Mouse (Mus musculus) heart, embryonic 14.5 days (tissue): ENCODE measurements at regions not wholly inside any gene's neighbourhood (a gene's known extent, or its start where the extent isn't known, plus 50 kb on each side); places are given as distances from the start of the nearest gene placed in this dataset.

ENCODE experiments used
- ATAC-seq: fragments of 200-750 bp; cut with Nextera tagmentation; 2 replicates; pipeline ENCODE4 v1.8.0; 2017; ENCODE audit warnings: low read depth, moderate TSS enrichment; ENCODE audit not compliant: insufficient number of reproducible peaks, insufficient read depth, low FRiP score
- H3K27ac ChIP-seq, 2 experiments: fragments of 200-500 bp in 1 of 2; fragments of 300-500 bp in 1 of 2; sonication (generic) in 1 of 2; replicated peaks in 1 of 2; 2 replicates each; pipeline ENCODE4 v1.5.1; 2012 to 2014; ENCODE audit warnings: low read depth in 2 of 2, low read length in 2 of 2, control low read depth in 1 of 2, mild to moderate bottlenecking in 1 of 2, mixed read lengths in 1 of 2; ENCODE audit not compliant: control insufficient read depth in 1 of 2, insufficient read depth in 1 of 2
- H3K27me3 ChIP-seq: fragments of 300-500 bp; sonication (generic); 2 replicates; pipeline ENCODE4 v1.6.1; 2014; ENCODE audit warnings: mild to moderate bottlenecking, low read length, control low read depth; ENCODE audit not compliant: control insufficient read depth, insufficient read depth
- H3K36me3 ChIP-seq: fragments of 300-500 bp; sonication (generic); 2 replicates; pipeline ENCODE4 v1.6.1; 2014; ENCODE audit warnings: mild to moderate bottlenecking, control low read depth, low read length, mixed read lengths; ENCODE audit not compliant: control insufficient read depth, insufficient read depth
- H3K4me1 ChIP-seq, 2 experiments: fragments of 200-500 bp in 1 of 2; fragments of 300-500 bp in 1 of 2; sonication (generic) in 1 of 2; 2 replicates each; pipeline ENCODE4 v1.6.1; 2012 to 2014; ENCODE audit warnings: low read length in 2 of 2, control low read depth in 1 of 2, mixed read lengths in 1 of 2; ENCODE audit not compliant: control insufficient read depth in 2 of 2, insufficient read depth in 2 of 2
- H3K4me2 ChIP-seq: fragments of 300-500 bp; sonication (generic); 2 replicates; pipeline ENCODE4 v1.6.1; 2014; ENCODE audit warnings: mild to moderate bottlenecking, low read length
- H3K4me3 ChIP-seq, 2 experiments: fragments of 200-500 bp in 1 of 2; fragments of 300-500 bp in 1 of 2; sonication (generic) in 1 of 2; 2 replicates each; pipeline ENCODE4 v1.5.1; 2012 to 2014; ENCODE audit warnings: low read length in 2 of 2, mild to moderate bottlenecking in 2 of 2, control low read depth in 1 of 2, low read depth in 1 of 2, moderate library complexity in 1 of 2; ENCODE audit not compliant: control insufficient read depth in 1 of 2, insufficient read depth in 1 of 2
- H3K9ac ChIP-seq: fragments of 300-500 bp; sonication (generic); 2 replicates; pipeline ENCODE4 v1.6.1; 2014; ENCODE audit warnings: mild to moderate bottlenecking, low read length
- H3K9me3 ChIP-seq: fragments of 300-500 bp; sonication (generic); 2 replicates; pipeline ENCODE4 v1.6.1; 2016; ENCODE audit warnings: low read length, control low read depth; ENCODE audit not compliant: control insufficient read depth
- WGBS: fragments of 180-500 bp; shearing (Covaris S2); extraction: QIAGEN DNeasy Blood & Tissue Kit; methylation state at CpG from one replicate; pipeline ENCODE4 v1.1.7; 2014; 5-methylcytosine and 5-hydroxymethylcytosine counted together

GRCm38 (mm10) chr16:12772535-12772934 lies 336.9 kb upstream of the Ercc4 start:
- no peak overlapping the region for H3K27ac ChIP-seq
- H3K9ac ChIP-seq = no peak overlapping the region
- no peak overlapping the region for H3K4me2 ChIP-seq
- 84% methylated on average over 5 of the region's 5 CpGs for WGBS
- H3K4me1 ChIP-seq = no peaks in the 10 kb centered on the region
- H3K27me3 ChIP-seq = no peaks in the 10 kb centered on the region
- H3K36me3 ChIP-seq = no peaks in the 10 kb centered on the region
- no peak for ATAC-seq
- H3K9me3 ChIP-seq = no peaks in the 10 kb centered on the region
- H3K4me3 ChIP-seq = no peak overlapping the region

- H3K9ac ChIP-seq = no peak overlapping the region
- no peak overlapping the region for H3K4me3 ChIP-seq
- H3K27me3 ChIP-seq = no peaks in the 10 kb centered on the region
- H3K9me3 ChIP-seq = 0 out of 2 replicates have a peak, but pooled peaks cover 3% of the 10 kb centered on the region
- H3K36me3 ChIP-seq = no peaks in the 10 kb centered on the region
- WGBS = 75% methylated on average over 2 of the region's 2 CpGs
- no peaks in the 10 kb centered on the region for H3K4me1 ChIP-seq
- no peak overlapping the region for H3K4me2 ChIP-seq
- ATAC-seq = no peak
- no peak overlapping the region for H3K27ac ChIP-seq
These were observed 333.6 kb upstream of the Ercc4 start for GRCm38 (mm10) chr16:12775876-12776275.

- Histone ChIP-seq H3K4me1 (no peaks in the 10 kb centered on the region), H3K27me3 (no peaks in the 10 kb centered on the region), H3K4me2 (no peak overlapping the region), H3K36me3 (no peaks in the 10 kb centered on the region), H3K27ac (no peak overlapping the region), H3K4me3 (no peak overlapping the region), H3K9ac (no peak overlapping the region), H3K9me3 (0 out of 2 replicates have a peak, but pooled peaks cover 3% of the 10 kb centered on the region)
- no peak for ATAC-seq
- 81% methylated on average over 3 of the region's 3 CpGs for WGBS
These were observed 330.4 kb upstream of the Ercc4 start for GRCm38 (mm10) chr16:12779079-12779478.

- Histone ChIP-seq H3K9me3 (0 out of 2 replicates have a peak, but pooled peaks cover 3% of the 10 kb centered on the region), H3K4me3 (no peak overlapping the region), H3K4me1 (no peaks in the 10 kb centered on the region), H3K27me3 (no peaks in the 10 kb centered on the region), H3K9ac (no peak overlapping the region), H3K27ac (no peak overlapping the region), H3K36me3 (no peaks in the 10 kb centered on the region), H3K4me2 (no peak overlapping the region)
- ATAC-seq = no peak
- WGBS = 74% methylated on average over 3 of the region's 3 CpGs
These were observed 328.8 kb upstream of the Ercc4 start for GRCm38 (mm10) chr16:12780635-12781034.

GRCm38 (mm10) chr16:12785828-12786227 lies 323.7 kb upstream of the Ercc4 start:
- Histone ChIP-seq H3K4me1 (no peaks in the 10 kb centered on the region), H3K9ac (no peak overlapping the region), H3K27ac (no peak overlapping the region), H3K27me3 (no peaks in the 10 kb centered on the region), H3K36me3 (no peaks in the 10 kb centered on the region), H3K4me2 (no peak overlapping the region), H3K4me3 (no peak overlapping the region), H3K9me3 (no peaks in the 10 kb centered on the region)
- 57% methylated on average over 1 of the region's 1 CpGs for WGBS
- ATAC-seq = no peak

GRCm38 (mm10) chr16:12798523-12798922 lies 311.0 kb upstream of the Ercc4 start:
- H3K4me1 ChIP-seq = no peaks in the 10 kb centered on the region
- no peak overlapping the region for H3K4me3 ChIP-seq
- no peak for ATAC-seq
- 71% methylated on average over 2 of the region's 2 CpGs for WGBS
- H3K36me3 ChIP-seq = no peaks in the 10 kb centered on the region
- no peak overlapping the region for H3K9ac ChIP-seq
- H3K9me3 ChIP-seq = no peaks in the 10 kb centered on the region
- no peak overlapping the region for H3K4me2 ChIP-seq
- no peak overlapping the region for H3K27ac ChIP-seq
- H3K27me3 ChIP-seq = no peaks in the 10 kb centered on the region

GRCm38 (mm10) chr16:12800181-12800580 lies 309.3 kb upstream of the Ercc4 start:
- 73% methylated on average over 1 of the region's 1 CpGs for WGBS
- H3K36me3 ChIP-seq = no peaks in the 10 kb centered on the region
- no peaks in the 10 kb centered on the region for H3K4me1 ChIP-seq
- H3K27me3 ChIP-seq = no peaks in the 10 kb centered on the region
- ATAC-seq = no peak
- no peaks in the 10 kb centered on the region for H3K9me3 ChIP-seq
- H3K27ac ChIP-seq = no peak overlapping the region
- H3K4me2 ChIP-seq = no peak overlapping the region
- no peak overlapping the region for H3K9ac ChIP-seq
- no peak overlapping the region for H3K4me3 ChIP-seq

GRCm38 (mm10) chr16:12802651-12803050 lies 306.8 kb upstream of the Ercc4 start:
- Histone ChIP-seq H3K9ac (no peak overlapping the region), H3K4me3 (no peak overlapping the region), H3K9me3 (no peaks in the 10 kb centered on the region), H3K4me1 (no peaks in the 10 kb centered on the region), H3K4me2 (no peak overlapping the region), H3K36me3 (no peaks in the 10 kb centered on the region), H3K27ac (no peak overlapping the region), H3K27me3 (no peaks in the 10 kb centered on the region)
- no peak for ATAC-seq
- 65% methylated on average over 1 of the region's 1 CpGs for WGBS
